Mouse (Mus musculus) urinary bladder, postnatal 10 days (tissue): Measurements from ENCODE around the gene Faap20.

Experiments
- DNase-seq: peaks from one replicate; pipeline ENCODE4 v3.0.0; 2022; ENCODE audit warnings: low spot score

Gene Faap20

GRCm38 (mm10) chr4:155286090-155286489 lies 36.5 kb downstream of the Faap20 start:
- no peak for DNase-seq

- no peak for DNase-seq
Observed at GRCm38 (mm10) chr4:155287713-155288112, 38.1 kb downstream of the Faap20 start.

- no peak for DNase-seq
Observed at GRCm38 (mm10) chr4:155288586-155288985, 39.0 kb downstream of the Faap20 start.

GRCm38 (mm10) chr4:155290045-155290444 lies 40.4 kb downstream of the Faap20 start:
- no peak for DNase-seq

- DNase-seq, result no peak
Observed at GRCm38 (mm10) chr4:155292863-155293262, 43.3 kb downstream of the Faap20 start.

- DNase-seq, result no peak
Observed at GRCm38 (mm10) chr4:155294381-155294780, 44.8 kb downstream of the Faap20 start.

GRCm38 (mm10) chr4:155295026-155295590 lies 45.5 kb downstream of the Faap20 start:
- no peak for DNase-seq

GRCm38 (mm10) chr4:155295996-155296395 lies 46.4 kb downstream of the Faap20 start:
- DNase-seq, result no peak

GRCm38 (mm10) chr4:155297057-155297456 lies 47.5 kb downstream of the Faap20 start:
- DNase-seq, result no peak

- DNase-seq, result no peak
Observed at GRCm38 (mm10) chr4:155298826-155299225, 49.2 kb downstream of the Faap20 start.

GRCm38 (mm10) chr4:155300421-155301097 lies 51.0 kb downstream of the Faap20 start:
- no peak for DNase-seq

- DNase-seq, result no peak
Observed at GRCm38 (mm10) chr4:155301098-155301447, 51.5 kb downstream of the Faap20 start.

GRCm38 (mm10) chr4:155301965-155302364 lies 52.4 kb downstream of the Faap20 start:
- DNase-seq, result no peak

- DNase-seq, result no peak
Observed at GRCm38 (mm10) chr4:155304508-155305096, 55.0 kb downstream of the Faap20 start.

- no peak for DNase-seq
Observed at GRCm38 (mm10) chr4:155305531-155306031, 56.0 kb downstream of the Faap20 start.
